Comparison of ENCODE assay signal across 8 mouse cellular contexts in the genomic region with DNA sequence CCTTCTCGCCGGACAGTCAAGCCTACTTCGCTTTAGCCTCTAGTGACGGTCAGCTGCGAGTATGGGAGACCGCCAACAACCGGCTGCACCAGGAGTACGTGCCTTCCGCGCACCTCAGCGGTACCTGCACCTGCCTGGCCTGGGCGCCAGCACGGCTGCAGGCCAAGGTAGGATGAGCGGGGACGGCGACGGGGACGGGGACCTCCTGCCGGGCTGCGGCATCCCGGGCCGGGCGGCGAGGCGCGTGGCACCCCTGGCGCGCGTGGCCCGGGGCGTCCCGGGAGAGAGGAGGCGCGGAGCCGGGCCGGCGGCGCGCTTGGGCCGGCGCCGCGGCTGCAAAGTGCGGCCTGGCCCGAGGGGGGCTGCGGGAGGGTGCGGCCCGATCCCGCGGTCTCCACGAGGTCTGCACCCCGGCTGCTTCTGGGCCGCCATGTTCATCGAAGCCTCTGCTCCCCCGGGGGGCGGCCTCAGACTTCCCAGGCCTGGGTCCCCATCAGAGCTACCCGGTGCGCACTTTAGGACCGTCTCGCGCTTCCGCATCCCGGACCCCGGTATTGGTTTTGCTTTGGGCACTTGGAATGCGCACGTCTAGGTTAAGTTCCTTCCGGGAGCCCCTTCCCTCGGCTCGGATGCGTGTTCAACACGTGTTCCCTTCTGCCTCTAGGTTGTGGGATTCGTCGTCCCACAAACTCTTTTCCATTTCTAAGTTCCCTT. TPM values are rescaled to one million over a fixed set of nuclear protein-coding genes. Genes with fewer than 3 reads are reported as not detected.
DNase-seq lines count a peak whose midpoint lies in the region; ATAC-seq lines count a peak whose summit lies in the region.

No protein-coding gene starts in this region.

- H3K9me3 ChIP-seq in forebrain, embryonic 11.5 days (ENCODE audit: control insufficient read depth, low read length) = no peaks in the 10 kb centered on the region
- no peaks in the 10 kb centered on the region for H3K9me3 ChIP-seq in hindbrain, embryonic 13.5 days
- no peaks in the 10 kb centered on the region for H3K9me3 ChIP-seq in liver, embryonic 12.5 days (replicated peaks)
- no peaks in the 10 kb centered on the region for H3K9me3 ChIP-seq in neural tube, embryonic 15.5 days (replicated peaks)

- H3K4me3 ChIP-seq in forebrain, embryonic 11.5 days (ENCODE audit: low read depth, low read length) = peak overlapping the region; percentile 100
- H3K4me3 ChIP-seq in hindbrain, embryonic 13.5 days = peak overlapping the region; percentile 100
- peak overlapping the region; percentile 99 for H3K4me3 ChIP-seq in liver, embryonic 12.5 days
- H3K4me3 ChIP-seq in neural tube, embryonic 15.5 days (replicated peaks) = peak overlapping the region; percentile 100

- no peaks in the 10 kb centered on the region for H3K27me3 ChIP-seq in forebrain, embryonic 11.5 days (ENCODE audit: control insufficient read depth, insufficient read depth, low read length)
- H3K27me3 ChIP-seq in hindbrain, embryonic 13.5 days = no peaks in the 10 kb centered on the region
- 0 out of 2 replicates have a peak, but pooled peaks cover 3% of the 10 kb centered on the region for H3K27me3 ChIP-seq in liver, embryonic 12.5 days (replicated peaks)
- no peaks in the 10 kb centered on the region for H3K27me3 ChIP-seq in neural tube, embryonic 15.5 days (replicated peaks)

- peak; percentile 89 for ATAC-seq in forebrain, embryonic 11.5 days (replicated peaks; ENCODE audit: low FRiP score)
- peak; percentile 89 for ATAC-seq in hindbrain, embryonic 13.5 days (ENCODE audit: low FRiP score)
- peak; percentile 54 for ATAC-seq in liver, embryonic 12.5 days
- peak; percentile 80 for ATAC-seq in neural tube, embryonic 15.5 days (ENCODE audit: low FRiP score)

- intact Hi-C loops in left cerebral cortex, postnatal 14 days (cut with DNase I) = no loop called here

- H3K36me3 ChIP-seq in forebrain, embryonic 11.5 days (ENCODE audit: control insufficient read depth, insufficient read depth, low read length) = no peaks in the 10 kb centered on the region
- peaks cover 3% of the 10 kb centered on the region for H3K36me3 ChIP-seq in hindbrain, embryonic 13.5 days
- H3K36me3 ChIP-seq in liver, embryonic 12.5 days = peaks cover 23% of the 10 kb centered on the region
- 0 out of 2 replicates have a peak, but pooled peaks cover 3% of the 10 kb centered on the region for H3K36me3 ChIP-seq in neural tube, embryonic 15.5 days

- H3K27ac ChIP-seq in forebrain, embryonic 11.5 days (ENCODE audit: low read depth, low read length) = 0 out of 2 replicates have a peak overlapping the region, but pooled peaks have one; percentile 31
- peak overlapping the region; percentile 80 for H3K27ac ChIP-seq in hindbrain, embryonic 13.5 days
- H3K27ac ChIP-seq in liver, embryonic 12.5 days = peak overlapping the region; percentile 82
- peak overlapping the region; percentile 74 for H3K27ac ChIP-seq in neural tube, embryonic 15.5 days (replicated peaks)

- peak overlapping the region; percentile 90 for H3K9ac ChIP-seq in forebrain, embryonic 11.5 days (ENCODE audit: low read length)
- peak overlapping the region; percentile 94 for H3K9ac ChIP-seq in hindbrain, embryonic 13.5 days
- peak overlapping the region; percentile 93 for H3K9ac ChIP-seq in liver, embryonic 12.5 days
- peak overlapping the region; percentile 93 for H3K9ac ChIP-seq in neural tube, embryonic 15.5 days (replicated peaks)

- under 1% methylated on average over 69 of the region's 73 CpGs for WGBS in forebrain, embryonic 11.5 days
- under 1% methylated on average over 73 of the region's 73 CpGs for WGBS in hindbrain, embryonic 13.5 days
- under 1% methylated on average over 68 of the region's 73 CpGs for WGBS in liver, embryonic 12.5 days (ENCODE audit: insufficient replicate concordance)
- WGBS in neural tube, embryonic 15.5 days = under 1% methylated on average over 62 of the region's 73 CpGs

- peak overlapping the region; percentile 79 for H3K4me2 ChIP-seq in forebrain, embryonic 11.5 days (ENCODE audit: low read depth, low read length, severe bottlenecking)
- peak overlapping the region; percentile 88 for H3K4me2 ChIP-seq in hindbrain, embryonic 13.5 days
- peak overlapping the region; percentile 93 for H3K4me2 ChIP-seq in liver, embryonic 12.5 days
- H3K4me2 ChIP-seq in neural tube, embryonic 15.5 days = peak overlapping the region; percentile 81

- H3K4me1 ChIP-seq in forebrain, embryonic 11.5 days (replicated peaks; ENCODE audit: control insufficient read depth, insufficient read depth, low read length) = no peaks in the 10 kb centered on the region
- peaks cover 21% of the 10 kb centered on the region for H3K4me1 ChIP-seq in hindbrain, embryonic 13.5 days (replicated peaks)
- peaks cover 47% of the 10 kb centered on the region for H3K4me1 ChIP-seq in liver, embryonic 12.5 days
- peaks cover 22% of the 10 kb centered on the region for H3K4me1 ChIP-seq in neural tube, embryonic 15.5 days

- DNase-seq in right cerebral cortex, postnatal 4 days = peak; percentile 10
- DNase-seq in right cerebral cortex, adult 18-20 months = no peak
- peak; percentile 31 for DNase-seq in adrenal gland, postnatal 10 days
- peak; percentile 70 for DNase-seq in forebrain, embryonic 11.5 days (ENCODE audit: low spot score)
- DNase-seq in left cerebral cortex, postnatal 14 days (ENCODE audit: low spot score in 2 of 2) = no peak

RNA-seq across cellular contexts. Expression of gene Wdr43, which starts 0.8 kb away (rescaled TPM):
- total RNA-seq in adrenal gland, postnatal 10 days (2021) = 10 to 100 TPM; 46.3 to 53.4 TPM
- polyA plus RNA-seq in forebrain, embryonic 11.5 days (2014; fragmentation: Nextera tagmentation; extraction: Ambion mirVana) = 96.1 and 98.1 TPM in 2 replicates
- polyA plus RNA-seq in hindbrain, embryonic 13.5 days (2015; fragmentation: Nextera tagmentation; extraction: Ambion mirVana) = 47.4 and 52.8 TPM in 2 replicates
- 86.3 and 88.7 TPM in 2 replicates for polyA plus RNA-seq in liver, embryonic 12.5 days (2016; fragmentation: Nextera tagmentation; extraction: Ambion mirVana)
- polyA plus RNA-seq in neural tube, embryonic 15.5 days (2015; fragmentation: Nextera tagmentation; extraction: Ambion mirVana) = 38.0 and 52.0 TPM in 2 replicates
- 10 to 100 TPM; 24.3 TPM for total RNA-seq in left cerebral cortex, postnatal 14 days (2021)

RNA-seq across cellular contexts. Expression of gene Togaram2, which starts 56.6 kb away (rescaled TPM):
- total RNA-seq in adrenal gland, postnatal 10 days (2021) = under 1 TPM; 0.27 to 0.33 TPM
- polyA plus RNA-seq in forebrain, embryonic 11.5 days (2014; fragmentation: Nextera tagmentation; extraction: Ambion mirVana) = 0.05 and 0.13 TPM in 2 replicates
- 0.35 and 0.53 TPM in 2 replicates for polyA plus RNA-seq in hindbrain, embryonic 13.5 days (2015; fragmentation: Nextera tagmentation; extraction: Ambion mirVana)
- 0.07 TPM in 1 of 2 replicates, not detected in the other for polyA plus RNA-seq in liver, embryonic 12.5 days (2016; fragmentation: Nextera tagmentation; extraction: Ambion mirVana)
- polyA plus RNA-seq in neural tube, embryonic 15.5 days (2015; fragmentation: Nextera tagmentation; extraction: Ambion mirVana) = 0.83 and 1.2 TPM in 2 replicates
- total RNA-seq in left cerebral cortex, postnatal 14 days (2021) = 1 to 10 TPM; 2.4 to 2.9 TPM

Comparison
In these comparisons a context has a peak if more than half of its experiments do, and no peak if none do; other contexts are left out.
1. DNase-seq: peak in right cerebral cortex, postnatal 4 days (single experiment), adrenal gland, postnatal 10 days (single experiment) and forebrain, embryonic 11.5 days (single experiment); none in right cerebral cortex, adult 18-20 months (single experiment) and left cerebral cortex, postnatal 14 days (0 of 2).
2. H3K27ac ChIP-seq: peak in every context shown above with its lines; median percentile 82 in liver, embryonic 12.5 days; 80 in hindbrain, embryonic 13.5 days; 74 in neural tube, embryonic 15.5 days; 31 in forebrain, embryonic 11.5 days.
3. Peak in every context shown above with its lines, with median percentiles within 50 percentile points of each other: ATAC-seq, H3K4me2 ChIP-seq, H3K4me3 ChIP-seq and H3K9ac ChIP-seq.